Mouse (Mus musculus): ENCODE measurements around the gene Ppp1r1b. TPM values are rescaled to one million over a fixed set of nuclear protein-coding genes. Genes with fewer than 3 reads are reported as not detected.

Ppp1r1b gene
- polyA plus RNA-seq, 1 experiment = not detected

- Histone ChIP-seq H3K4me3 (no peak overlapping the region), H3K79me2 (ENCODE audit: control insufficient read depth, insufficient read depth) (no peaks in the 10 kb centered on the region), H3ac (ENCODE audit: control insufficient read depth, insufficient read length) (no peak overlapping the region), H3K4me2 (ENCODE audit: low read depth) (no peak overlapping the region), H3K27me3 (ENCODE audit: control insufficient read depth, insufficient read depth, insufficient read length) (peaks cover 53% of the 10 kb centered on the region), H3K36me3 (ENCODE audit: control insufficient read depth, insufficient read depth) (no peaks in the 10 kb centered on the region)
- TF ChIP-seq MAX (IDR thresholded peaks at IDR 0.05; ENCODE audit: low read depth) (no peak), POLR2A (IDR thresholded peaks at IDR 0.05; ENCODE audit: insufficient read length, low read depth) (no peak), REST (IDR thresholded peaks at IDR 0.05; ENCODE audit: insufficient read depth, insufficient read length) (no peak), CEBPB (IDR thresholded peaks at IDR 0.05; ENCODE audit: insufficient read depth, poor library complexity, severe bottlenecking) (no peak), TCF3 (IDR thresholded peaks at IDR 0.05; ENCODE audit: insufficient read length, low read depth) (no peak), USF1 (IDR thresholded peaks at IDR 0.05; ENCODE audit: low read depth) (no peak), MYOD1 (IDR thresholded peaks at IDR 0.05; ENCODE audit: control insufficient read depth in 1 of 3, insufficient read length in 2 of 3, low read depth in 2 of 3) (no peak), SRF (IDR thresholded peaks at IDR 0.05; ENCODE audit: control insufficient read depth, insufficient read length, low read depth) (no peak), POLR2AphosphoS2 (IDR thresholded peaks at IDR 0.05; ENCODE audit: insufficient read length, low read depth) (no peak), TCF12 (IDR thresholded peaks at IDR 0.05; ENCODE audit: insufficient read depth, poor library complexity, severe bottlenecking) (no peak), MYOG (IDR thresholded peaks at IDR 0.05; ENCODE audit: control insufficient read depth in 1 of 3, insufficient read depth in 1 of 3, insufficient read length in 2 of 3, low read depth in 2 of 3) (no peak), E2F4 (IDR thresholded peaks at IDR 0.05; ENCODE audit: insufficient read depth) (no peak)
These were observed 4.2 kb downstream of the Ppp1r1b start for GRCm38 (mm10) chr11:98352272-98352990.

GRCm38 (mm10) chr11:98353651-98354211 lies 5.5 kb downstream of the Ppp1r1b start:
- H3K27me3 ChIP-seq (ENCODE audit: control insufficient read depth, insufficient read depth, insufficient read length) = peaks cover 40% of the 10 kb centered on the region

DNA sequence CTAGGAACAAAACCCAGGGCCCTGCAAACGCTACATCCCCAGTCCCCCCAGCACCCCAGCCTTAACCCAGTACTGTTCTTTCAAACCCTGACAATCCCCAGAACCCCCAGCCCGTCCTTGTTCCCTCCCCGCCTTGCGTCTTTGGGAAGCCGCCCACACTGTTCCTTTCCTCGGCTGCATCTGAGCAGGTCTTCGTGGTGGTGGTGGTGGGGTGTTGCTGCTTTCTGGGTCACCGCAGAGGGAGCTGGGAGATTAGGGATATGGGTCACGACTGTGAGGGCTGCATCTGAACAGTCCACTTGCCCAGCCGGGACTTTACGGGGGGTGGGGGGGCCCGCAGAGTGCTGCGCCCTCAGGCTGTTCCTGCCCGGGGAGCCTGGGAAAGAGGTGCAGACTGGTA lies 6.2 kb downstream of the Ppp1r1b start:
- H3K36me3 ChIP-seq (ENCODE audit: control insufficient read depth, insufficient read depth) = no peaks in the 10 kb centered on the region
- no peak overlapping the region for H3ac ChIP-seq (ENCODE audit: control insufficient read depth, insufficient read length)
- H3K79me2 ChIP-seq (ENCODE audit: control insufficient read depth, insufficient read depth) = peaks cover 8% of the 10 kb centered on the region
- no peak overlapping the region for H3K4me2 ChIP-seq (ENCODE audit: low read depth)
- peaks cover 33% of the 10 kb centered on the region for H3K27me3 ChIP-seq (ENCODE audit: control insufficient read depth, insufficient read depth, insufficient read length)
- H3K4me3 ChIP-seq = no peak overlapping the region
- TF ChIP-seq CEBPB (IDR thresholded peaks at IDR 0.05; ENCODE audit: insufficient read depth, poor library complexity, severe bottlenecking) (no peak), MYOD1 (IDR thresholded peaks at IDR 0.05; ENCODE audit: control insufficient read depth in 1 of 3, insufficient read length in 2 of 3, low read depth in 2 of 3) (no peak), TCF12 (IDR thresholded peaks at IDR 0.05; ENCODE audit: insufficient read depth, poor library complexity, severe bottlenecking) (no peak), REST (IDR thresholded peaks at IDR 0.05; ENCODE audit: insufficient read depth, insufficient read length) (no peak), POLR2AphosphoS2 (IDR thresholded peaks at IDR 0.05; ENCODE audit: insufficient read length, low read depth) (no peak), TCF3 (IDR thresholded peaks at IDR 0.05; ENCODE audit: insufficient read length, low read depth) (no peak), MYOG (IDR thresholded peaks at IDR 0.05; ENCODE audit: control insufficient read depth in 1 of 3, insufficient read depth in 1 of 3, insufficient read length in 2 of 3, low read depth in 2 of 3) (no peak), POLR2A (IDR thresholded peaks at IDR 0.05; ENCODE audit: insufficient read length, low read depth) (no peak), MAX (IDR thresholded peaks at IDR 0.05; ENCODE audit: low read depth) (no peak), SRF (IDR thresholded peaks at IDR 0.05; ENCODE audit: control insufficient read depth, insufficient read length, low read depth) (no peak), USF1 (IDR thresholded peaks at IDR 0.05; ENCODE audit: low read depth) (no peak), E2F4 (IDR thresholded peaks at IDR 0.05; ENCODE audit: insufficient read depth) (no peak)

More at GRCm38 (mm10) chr11:98353651-98354211, 5.5 kb downstream of the Ppp1r1b start:
- Histone ChIP-seq H3K4me2 (ENCODE audit: low read depth) (no peak overlapping the region), H3K36me3 (ENCODE audit: control insufficient read depth, insufficient read depth) (no peaks in the 10 kb centered on the region), H3K4me3 (no peak overlapping the region), H3ac (ENCODE audit: control insufficient read depth, insufficient read length) (no peak overlapping the region), H3K79me2 (ENCODE audit: control insufficient read depth, insufficient read depth) (peaks cover 1% of the 10 kb centered on the region)
- TF ChIP-seq TCF3 (IDR thresholded peaks at IDR 0.05; ENCODE audit: insufficient read length, low read depth) (no peak), MAX (IDR thresholded peaks at IDR 0.05; ENCODE audit: low read depth) (no peak), TCF12 (IDR thresholded peaks at IDR 0.05; ENCODE audit: insufficient read depth, poor library complexity, severe bottlenecking) (no peak), E2F4 (IDR thresholded peaks at IDR 0.05; ENCODE audit: insufficient read depth) (no peak), SRF (IDR thresholded peaks at IDR 0.05; ENCODE audit: control insufficient read depth, insufficient read length, low read depth) (no peak), POLR2A (IDR thresholded peaks at IDR 0.05; ENCODE audit: insufficient read length, low read depth) (no peak), CEBPB (IDR thresholded peaks at IDR 0.05; ENCODE audit: insufficient read depth, poor library complexity, severe bottlenecking) (no peak), POLR2AphosphoS2 (IDR thresholded peaks at IDR 0.05; ENCODE audit: insufficient read length, low read depth) (no peak), USF1 (IDR thresholded peaks at IDR 0.05; ENCODE audit: low read depth) (no peak), MYOG (IDR thresholded peaks at IDR 0.05; ENCODE audit: control insufficient read depth in 1 of 3, insufficient read depth in 1 of 3, insufficient read length in 2 of 3, low read depth in 2 of 3) (no peak), MYOD1 (IDR thresholded peaks at IDR 0.05; ENCODE audit: control insufficient read depth in 1 of 3, insufficient read length in 2 of 3, low read depth in 2 of 3) (no peak), REST (IDR thresholded peaks at IDR 0.05; ENCODE audit: insufficient read depth, insufficient read length) (no peak)

DNA sequence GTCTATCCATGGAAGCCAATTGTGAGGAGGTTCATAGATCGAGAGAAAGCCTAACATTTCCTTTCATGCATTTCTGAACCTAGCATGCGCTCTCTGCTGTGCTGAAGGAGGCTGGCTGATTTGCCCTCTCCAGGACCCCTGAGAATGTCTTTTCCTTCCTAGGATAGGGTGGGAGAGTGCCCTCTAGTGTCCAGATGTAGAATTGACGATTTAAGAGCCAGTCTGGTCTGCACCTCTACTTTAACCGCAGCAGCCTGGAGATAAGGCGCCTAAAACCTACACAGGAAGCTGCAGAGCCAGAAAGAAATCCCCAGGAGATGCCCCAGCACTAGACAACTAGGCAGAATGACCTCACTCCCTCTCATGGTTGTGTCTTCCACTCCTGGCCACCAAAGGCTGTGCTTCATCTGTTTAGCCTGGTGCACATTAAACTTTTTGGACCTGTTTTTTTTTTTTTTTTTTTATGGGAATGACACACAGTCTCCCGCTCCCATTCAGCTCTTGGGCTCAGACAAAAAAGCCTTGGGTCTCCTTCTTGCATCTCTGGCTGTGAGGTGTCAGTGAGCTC lies 7.6 kb downstream of the Ppp1r1b start:
- H3K79me2 ChIP-seq (ENCODE audit: control insufficient read depth, insufficient read depth) = peaks cover 20% of the 10 kb centered on the region
- no peak overlapping the region for H3K4me2 ChIP-seq (ENCODE audit: low read depth)
- TF ChIP-seq SRF (IDR thresholded peaks at IDR 0.05; ENCODE audit: control insufficient read depth, insufficient read length, low read depth) = no peak
- no peak for TF ChIP-seq POLR2A (IDR thresholded peaks at IDR 0.05; ENCODE audit: insufficient read length, low read depth)
- TF ChIP-seq TCF3 (IDR thresholded peaks at IDR 0.05; ENCODE audit: insufficient read length, low read depth) = no peak
- no peak for TF ChIP-seq TCF12 (IDR thresholded peaks at IDR 0.05; ENCODE audit: insufficient read depth, poor library complexity, severe bottlenecking)
- no peak for TF ChIP-seq MYOG (IDR thresholded peaks at IDR 0.05; ENCODE audit: control insufficient read depth in 1 of 3, insufficient read depth in 1 of 3, insufficient read length in 2 of 3, low read depth in 2 of 3)
- no peak for TF ChIP-seq REST (IDR thresholded peaks at IDR 0.05; ENCODE audit: insufficient read depth, insufficient read length)
- TF ChIP-seq MAX (IDR thresholded peaks at IDR 0.05; ENCODE audit: low read depth) = no peak
- no peak for TF ChIP-seq MYOD1 (IDR thresholded peaks at IDR 0.05; ENCODE audit: control insufficient read depth in 1 of 3, insufficient read length in 2 of 3, low read depth in 2 of 3)
- TF ChIP-seq CEBPB (IDR thresholded peaks at IDR 0.05; ENCODE audit: insufficient read depth, poor library complexity, severe bottlenecking) = no peak
- TF ChIP-seq USF1 (IDR thresholded peaks at IDR 0.05; ENCODE audit: low read depth) = no peak
- no peak for TF ChIP-seq E2F4 (IDR thresholded peaks at IDR 0.05; ENCODE audit: insufficient read depth)
- no peak for TF ChIP-seq POLR2AphosphoS2 (IDR thresholded peaks at IDR 0.05; ENCODE audit: insufficient read length, low read depth)
- H3K4me3 ChIP-seq = no peak overlapping the region
- peaks cover 22% of the 10 kb centered on the region for H3K27me3 ChIP-seq (ENCODE audit: control insufficient read depth, insufficient read depth, insufficient read length)
- no peak overlapping the region for H3ac ChIP-seq (ENCODE audit: control insufficient read depth, insufficient read length)
- no peaks in the 10 kb centered on the region for H3K36me3 ChIP-seq (ENCODE audit: control insufficient read depth, insufficient read depth)

Measured in myocyte (in vitro differentiated cells).